Mouse (Mus musculus): ENCODE results near the gene Camk2b.
"Not testable (repeated sequence)": the region's sequence is repeated elsewhere in the genome, so short reads cannot be mapped to it uniquely, and the experiment has no call there.

Camk2b gene

GRCm38 (mm10) chr11:6066176-6066575 is at the start of gene Camk2b:
Camk2b (minus strand) TSS chr11:6066362.
- DNase-seq: no peak

- DNase-seq: no peak
Observed at GRCm38 (mm10) chr11:6111734-6112484, 45.7 kb upstream of the Camk2b start.

GRCm38 (mm10) chr11:6109990-6110389 is 43.8 kb upstream of the Camk2b start:
- DNase-seq: no peak

GRCm38 (mm10) chr11:6108296-6108695 is 42.1 kb upstream of the Camk2b start:
- DNase-seq: no peak

- no peak for DNase-seq
Observed at GRCm38 (mm10) chr11:6107722-6108121, 41.6 kb upstream of the Camk2b start.

GRCm38 (mm10) chr11:6104734-6105133 is 38.6 kb upstream of the Camk2b start:
- no peak for DNase-seq

GRCm38 (mm10) chr11:6096637-6097036 is 30.5 kb upstream of the Camk2b start:
- not testable (repeated sequence) for DNase-seq

GRCm38 (mm10) chr11:6086991-6087390 is 20.8 kb upstream of the Camk2b start:
- DNase-seq: no peak

- DNase-seq: no peak
Observed at GRCm38 (mm10) chr11:6078737-6079136, 12.6 kb upstream of the Camk2b start.

GRCm38 (mm10) chr11:6075618-6076066 is 9.5 kb upstream of the Camk2b start:
- peak; percentile 27 for DNase-seq

GRCm38 (mm10) chr11:6068181-6068957 is 2.2 kb upstream of the Camk2b start:
- no peak for DNase-seq

GRCm38 (mm10) chr11:6067160-6067559 is 998 bp upstream of the Camk2b start:
- DNase-seq: no peak

GRCm38 (mm10) chr11:6065551-6066121 is 526 bp downstream of the Camk2b start:
- no peak for DNase-seq

- no peak for DNase-seq
Observed at GRCm38 (mm10) chr11:6065046-6065521, 1.1 kb downstream of the Camk2b start.

- DNase-seq: no peak
Observed at GRCm38 (mm10) chr11:6064215-6065045, 1.7 kb downstream of the Camk2b start.

GRCm38 (mm10) chr11:6063501-6064214 is 2.5 kb downstream of the Camk2b start:
- DNase-seq: no peak

- no peak for DNase-seq
Observed at GRCm38 (mm10) chr11:6063065-6063464, 3.1 kb downstream of the Camk2b start.

- no peak for DNase-seq
Observed at GRCm38 (mm10) chr11:6062329-6062728, 3.8 kb downstream of the Camk2b start.

GRCm38 (mm10) chr11:6061891-6062290 is 4.3 kb downstream of the Camk2b start:
- DNase-seq: no peak

- no peak for DNase-seq
Observed at GRCm38 (mm10) chr11:6059162-6059561, 7.0 kb downstream of the Camk2b start.

GRCm38 (mm10) chr11:6053386-6053785 is 12.8 kb downstream of the Camk2b start:
- no peak for DNase-seq

GRCm38 (mm10) chr11:6050066-6050560 is 16.0 kb downstream of the Camk2b start:
- no peak for DNase-seq

All from lung, postnatal 10 days (tissue).